Mouse (Mus musculus) adrenal gland, postnatal 10 days (tissue): ENCODE results near the gene Smcp. TPM values are rescaled to one million over a fixed set of nuclear protein-coding genes. Genes with fewer than 3 reads are reported as not detected.

ENCODE experiments used
- DNase-seq: peaks from one replicate; pipeline ENCODE4 v3.0.0; 2021; ENCODE audit warnings: mixed read lengths
- long read RNA-seq, 2 experiments: library from polyadenylated mRNA; stranded (forward); transcript quantifications; one replicate each; pipeline ENCODE4 v2.0.0; 2021
- total RNA-seq, 2 experiments: library from RNA; stranded (reverse); gene quantifications; 2 replicates each; pipeline ENCODE4 v1.2.3; 2021

Smcp gene
- not detected for total RNA-seq
- long read RNA-seq, experiment 1, result 0 reads
- long read RNA-seq, experiment 2, result 0 reads

- no peak for DNase-seq
Measured at GRCm38 (mm10) chr3:92588858-92589257, at the start of gene Smcp. Smcp (minus strand) TSS chr3:92588997.

DNA sequence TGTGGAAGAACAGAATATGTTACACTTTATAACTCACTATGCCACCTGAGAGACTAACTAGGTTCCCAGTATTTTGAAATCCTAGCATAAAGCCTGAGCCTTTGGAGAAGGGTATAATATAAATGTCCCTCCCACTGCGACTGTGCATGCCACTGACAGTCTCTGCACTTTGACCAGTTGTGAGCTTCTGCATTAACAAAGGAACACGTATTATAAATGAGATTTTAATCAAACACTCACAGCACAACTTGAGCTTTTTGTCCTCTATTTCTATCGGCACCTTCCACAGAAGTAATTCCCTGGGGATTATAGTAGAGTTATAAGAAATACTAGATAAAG lies 49.8 kb upstream of the Smcp start:
- DNase-seq, result no peak

GRCm38 (mm10) chr3:92637745-92638652 lies 49.2 kb upstream of the Smcp start:
- DNase-seq, result no peak

DNA sequence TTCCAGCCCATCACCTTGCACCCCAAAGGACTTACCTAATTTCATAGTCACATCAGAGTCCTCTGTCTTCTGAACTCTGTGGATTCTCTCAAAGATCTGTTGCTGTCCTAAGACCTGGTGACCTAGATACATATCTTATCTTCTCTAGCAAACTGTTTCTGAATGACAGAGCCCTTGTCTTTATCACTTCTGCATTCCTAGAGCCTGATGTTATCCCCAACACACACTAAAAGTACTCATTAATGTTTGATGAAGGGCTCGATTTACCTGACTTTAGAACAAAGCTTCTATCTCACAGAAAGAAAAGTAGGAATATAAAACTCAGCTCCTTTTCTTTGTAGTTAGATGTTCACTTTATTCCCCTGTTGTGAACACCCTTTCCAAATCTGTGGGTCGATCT lies 32.8 kb upstream of the Smcp start, which contains the start of gene Lce6a:
Lce6a (minus strand) TSS at position 101 of the 400 bp plus-strand sequence.
- DNase-seq, result no peak

DNA sequence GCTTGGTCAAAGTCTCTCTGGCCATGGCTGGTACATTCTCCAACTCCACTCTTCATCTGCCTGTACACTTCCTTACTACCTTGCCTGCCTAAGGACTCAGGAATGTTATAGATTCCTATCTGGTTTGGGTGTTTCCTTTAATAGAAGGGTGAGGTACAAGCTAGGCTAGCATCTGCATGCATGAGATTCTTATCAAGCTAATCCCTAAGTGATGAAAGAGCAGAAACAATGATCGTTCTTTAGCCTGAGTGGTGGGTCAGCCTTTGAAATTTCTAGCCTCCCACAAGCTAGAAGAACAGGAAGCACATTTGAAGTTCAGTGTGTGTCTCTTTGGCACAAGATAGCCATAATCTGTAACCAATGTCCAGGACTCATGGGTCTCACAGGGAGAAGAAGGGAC lies 21.0 kb upstream of the Smcp start:
- DNase-seq, result no peak

- no peak for DNase-seq
Measured at GRCm38 (mm10) chr3:92607392-92607791, 18.6 kb upstream of the Smcp start, which contains the start of gene 2210017I01Rik. 2210017I01Rik (minus strand) TSS chr3:92607492.

- no peak for DNase-seq
Measured at GRCm38 (mm10) chr3:92602169-92602568, 13.4 kb upstream of the Smcp start.

DNA sequence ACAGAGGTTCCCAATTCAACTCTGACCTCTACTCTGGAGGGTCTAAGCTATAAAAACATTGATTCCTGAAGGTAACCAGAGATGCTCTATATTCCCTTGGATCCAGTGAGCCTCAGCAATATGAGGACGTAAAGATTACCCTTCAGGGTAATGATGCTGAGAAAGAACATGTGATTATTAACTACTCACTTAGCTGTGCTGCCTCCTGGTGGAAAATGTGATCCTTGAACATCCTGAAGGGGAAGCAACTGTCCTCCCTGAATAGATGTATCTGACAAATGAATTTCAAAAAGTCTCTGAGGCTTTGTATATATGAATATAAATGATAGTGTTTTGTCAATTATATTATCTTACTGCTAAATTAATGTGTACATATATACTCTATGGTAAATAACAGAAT lies 11.7 kb upstream of the Smcp start:
- no peak for DNase-seq

DNA sequence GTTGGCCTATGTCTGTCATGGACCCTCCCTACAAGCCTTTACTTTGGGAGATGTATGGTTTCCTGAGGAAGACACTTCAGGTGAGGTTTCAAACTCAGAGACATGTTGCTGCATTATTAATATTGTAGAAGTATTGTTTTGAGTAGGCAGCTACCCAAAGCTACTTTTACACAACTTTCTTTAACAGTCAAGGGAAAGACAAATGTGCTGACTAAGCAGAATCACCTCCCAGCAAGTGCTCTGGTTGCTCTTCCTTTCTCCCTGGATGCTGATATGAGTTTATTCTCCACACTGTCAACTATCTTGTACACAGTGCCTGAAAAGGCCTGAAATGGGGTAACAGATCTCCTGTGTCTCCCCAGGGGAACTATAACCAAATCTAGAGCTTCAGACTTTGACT lies 11.2 kb upstream of the Smcp start:
- DNase-seq, result no peak

GRCm38 (mm10) chr3:92598429-92598828 lies 9.6 kb upstream of the Smcp start:
- DNase-seq, result no peak

DNA sequence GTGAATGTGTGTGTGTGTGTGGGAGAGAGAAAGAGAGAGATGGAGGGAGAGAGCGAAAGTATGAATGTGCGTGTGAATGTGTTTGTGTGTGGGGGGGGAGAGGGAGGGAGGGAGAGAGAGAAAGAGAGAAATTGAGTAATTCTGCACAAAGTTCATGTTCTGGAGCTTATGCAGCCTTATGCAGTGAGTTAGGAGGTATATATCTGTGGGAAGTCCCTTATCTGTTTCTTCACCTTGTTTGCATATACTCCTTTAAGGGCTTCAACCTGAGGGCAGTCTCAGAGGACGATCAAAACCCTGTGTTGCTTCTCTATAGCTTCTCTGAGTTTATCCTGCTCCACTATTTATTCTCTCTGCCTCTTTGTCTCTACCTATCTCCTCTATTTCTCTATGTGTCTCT lies 1.6 kb downstream of the Smcp start:
- DNase-seq, result no peak

DNA sequence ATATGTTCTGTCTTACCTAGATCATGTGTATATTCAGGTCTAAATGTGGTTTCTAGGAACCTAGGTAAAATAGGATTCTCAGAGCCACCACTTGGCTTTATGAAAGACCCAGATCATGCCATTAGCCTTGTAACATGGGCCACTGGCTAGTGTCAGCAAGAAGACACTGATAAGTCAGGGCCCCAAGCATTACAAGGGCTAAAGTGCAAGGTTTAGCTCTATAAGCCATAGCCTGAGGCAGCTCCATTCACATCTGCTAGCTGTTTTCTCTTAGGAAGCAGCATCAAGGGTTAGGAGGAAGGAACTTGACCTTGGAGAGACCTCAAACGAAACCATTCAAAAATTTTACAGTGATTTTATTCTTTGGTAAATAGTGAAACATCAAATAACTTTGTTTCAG lies 3.7 kb downstream of the Smcp start:
- no peak for DNase-seq

GRCm38 (mm10) chr3:92583164-92583826 lies 5.5 kb downstream of the Smcp start:
- DNase-seq, result no peak

- DNase-seq, result no peak
Measured at GRCm38 (mm10) chr3:92579508-92579907, 9.3 kb downstream of the Smcp start.

GRCm38 (mm10) chr3:92578652-92579413 lies 10.0 kb downstream of the Smcp start:
- no peak for DNase-seq

DNA sequence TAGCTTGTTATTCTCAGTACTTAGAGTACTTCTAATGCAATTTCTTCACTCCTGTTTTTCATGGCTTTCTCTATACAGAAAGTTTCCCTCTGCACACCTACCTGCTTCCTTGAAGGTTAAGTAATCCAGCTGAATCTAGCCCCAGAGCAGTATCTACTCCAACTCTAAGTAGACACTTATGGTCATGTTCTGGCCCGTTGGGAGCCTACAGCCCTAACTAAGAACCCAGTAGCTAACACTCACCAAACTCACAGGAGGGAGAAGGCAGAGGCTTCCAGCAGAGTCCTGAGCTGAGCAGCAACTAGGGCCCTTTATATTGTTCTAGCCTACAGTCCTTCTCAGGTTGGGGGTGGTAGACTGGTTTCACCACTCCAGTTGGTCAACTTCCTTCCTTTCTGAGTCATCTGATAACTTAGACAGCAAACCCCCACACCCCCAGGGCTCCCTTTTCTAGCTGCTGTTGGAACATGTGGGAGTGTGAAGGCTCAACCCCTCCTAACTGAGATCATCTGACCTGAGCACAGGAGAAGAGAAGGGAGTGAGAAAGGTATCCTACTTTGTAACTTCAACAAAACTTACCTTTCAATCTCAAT lies 15.3 kb downstream of the Smcp start, which contains the start of gene Ivl:
Ivl (minus strand) TSS at position 287 of the 593 bp plus-strand sequence.
- no peak for DNase-seq

DNA sequence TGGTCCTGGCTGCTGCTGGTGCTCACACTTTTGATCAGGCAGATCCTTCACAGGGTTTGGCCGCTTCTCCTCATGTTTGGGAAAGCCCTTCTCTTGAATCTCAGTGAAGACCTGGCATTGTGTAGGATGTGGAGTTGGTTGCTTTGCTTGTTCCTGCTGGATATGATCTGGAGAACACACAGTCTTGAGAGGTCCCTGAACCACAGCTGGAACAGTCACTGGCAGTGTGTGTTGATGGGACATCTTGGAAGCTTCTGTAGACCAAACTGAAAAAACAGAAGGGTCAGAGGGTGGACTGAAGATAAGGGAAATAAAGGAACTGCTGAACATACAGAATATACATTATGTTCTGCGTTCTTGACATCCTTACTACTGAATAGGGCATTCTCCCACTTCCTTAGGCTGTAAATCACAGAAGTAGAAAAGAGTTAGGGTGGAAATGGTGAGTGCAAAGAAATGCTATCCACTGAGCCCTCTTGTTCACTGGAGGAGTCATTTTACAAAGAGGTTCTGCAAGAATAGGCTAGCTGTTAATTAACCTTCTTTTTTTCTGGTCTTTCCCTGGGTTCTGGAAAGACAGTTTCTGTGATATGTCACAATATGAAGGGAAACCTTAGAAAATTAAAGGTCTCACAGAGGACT lies 16.2 kb downstream of the Smcp start:
- DNase-seq, result no peak

GRCm38 (mm10) chr3:92568752-92569151 lies 20.0 kb downstream of the Smcp start:
- no peak for DNase-seq

- no peak for DNase-seq
Measured at GRCm38 (mm10) chr3:92565418-92565817, 23.4 kb downstream of the Smcp start.

- no peak for DNase-seq
Measured at GRCm38 (mm10) chr3:92534411-92534810, 54.4 kb downstream of the Smcp start, which contains the start of gene 2310046K23Rik. 2310046K23Rik (minus strand) TSS chr3:92534511.
